Mouse (Mus musculus) E14TG2a.4 (cell line): ENCODE results near the gene Rnf166.

ENCODE experiments used
- CTCF ChIP-seq: conservative IDR thresholded peaks from 2 replicates; pipeline ENCODE4 v1.5.1; 2014; ENCODE audit warnings: low read length
- POU5F1 ChIP-seq: IDR thresholded peaks from 2 replicates; pipeline ENCODE4 v1.6.1; 2014; ENCODE audit warnings: low read length, borderline replicate concordance

DNA sequence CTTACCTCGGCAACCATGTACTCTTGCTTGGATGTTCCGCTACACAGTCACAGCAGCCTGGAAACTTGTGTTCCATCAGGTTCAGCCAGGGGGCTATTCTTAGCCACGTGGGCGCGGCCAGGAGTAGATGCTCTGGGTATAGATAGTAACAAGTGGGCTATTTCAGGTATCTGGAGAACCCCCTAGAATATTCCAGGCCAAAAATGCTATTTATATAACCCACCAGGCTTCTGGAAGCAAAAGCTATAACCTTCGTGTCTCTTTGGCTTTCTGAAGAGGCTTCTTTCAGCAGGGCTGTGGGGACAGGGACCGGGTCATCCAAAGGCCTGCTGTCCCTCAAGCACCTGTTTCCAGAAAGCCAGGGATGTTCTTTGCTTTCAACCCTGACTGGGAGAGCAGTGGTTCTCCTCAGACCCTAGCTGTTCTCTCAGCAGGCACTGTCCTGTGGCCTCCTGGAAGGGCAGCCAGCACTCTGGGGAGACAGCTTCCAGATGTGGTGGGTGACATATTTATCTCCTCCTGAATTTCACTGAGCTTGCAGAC lies 24.6 kb downstream of the Rnf166 start:
- TF ChIP-seq POU5F1 (no peak), CTCF (no peak)
